Mouse (Mus musculus): Measurements from ENCODE around the gene Cntrob.

Cntrob gene

DNA sequence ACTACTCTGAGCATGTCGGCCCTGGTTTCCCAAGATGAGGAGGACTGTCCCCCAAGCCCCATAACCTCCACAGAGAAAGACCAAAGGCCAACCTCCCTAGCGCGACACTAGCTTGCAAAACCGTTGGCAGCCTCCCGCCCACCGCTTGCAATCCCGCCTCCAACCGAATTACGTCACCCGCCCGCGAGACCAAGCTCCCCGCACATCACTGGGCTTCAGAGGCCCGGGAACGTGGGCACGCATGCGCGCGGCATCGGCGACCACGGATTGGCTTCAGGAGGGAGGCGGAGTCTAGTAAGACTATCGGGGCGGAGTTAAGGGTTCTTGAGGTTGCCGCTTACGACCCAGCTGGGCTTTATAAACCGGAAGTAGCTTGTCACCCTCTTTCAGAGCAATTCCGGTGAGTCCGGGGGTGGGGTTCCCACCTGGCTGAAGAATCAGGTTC lies at the start of gene Cntrob, which contains the start of gene Trappc1:
Gene Cntrob (minus strand): TSS at position 109 of the 445 bp plus-strand sequence.
Gene Trappc1 (plus strand): TSS at position 314 of the 445 bp plus-strand sequence.
- DNase-seq (ENCODE audit: low read depth, low spot score), result peak; percentile 100

DNA sequence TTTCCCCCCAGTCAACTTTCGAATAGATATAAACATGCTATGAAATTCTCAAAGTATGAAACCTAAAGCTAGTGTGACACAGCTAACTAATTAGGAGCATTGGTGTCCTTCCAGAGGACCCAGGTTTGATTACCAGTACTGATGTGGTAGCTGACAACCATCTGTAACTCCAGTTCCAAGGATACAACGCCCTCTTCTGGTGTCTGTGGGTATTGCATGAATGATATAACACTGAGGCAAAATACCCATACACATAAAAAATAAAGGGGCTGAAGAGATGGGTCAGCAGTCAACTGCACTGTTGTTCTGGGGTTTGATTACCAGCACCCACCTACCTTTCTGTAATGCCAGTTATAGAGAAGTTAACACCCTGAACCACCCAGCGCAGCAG lies 49.2 kb upstream of the Cntrob start:
- DNase-seq (ENCODE audit: low read depth, low spot score), result peak; percentile 59

DNA sequence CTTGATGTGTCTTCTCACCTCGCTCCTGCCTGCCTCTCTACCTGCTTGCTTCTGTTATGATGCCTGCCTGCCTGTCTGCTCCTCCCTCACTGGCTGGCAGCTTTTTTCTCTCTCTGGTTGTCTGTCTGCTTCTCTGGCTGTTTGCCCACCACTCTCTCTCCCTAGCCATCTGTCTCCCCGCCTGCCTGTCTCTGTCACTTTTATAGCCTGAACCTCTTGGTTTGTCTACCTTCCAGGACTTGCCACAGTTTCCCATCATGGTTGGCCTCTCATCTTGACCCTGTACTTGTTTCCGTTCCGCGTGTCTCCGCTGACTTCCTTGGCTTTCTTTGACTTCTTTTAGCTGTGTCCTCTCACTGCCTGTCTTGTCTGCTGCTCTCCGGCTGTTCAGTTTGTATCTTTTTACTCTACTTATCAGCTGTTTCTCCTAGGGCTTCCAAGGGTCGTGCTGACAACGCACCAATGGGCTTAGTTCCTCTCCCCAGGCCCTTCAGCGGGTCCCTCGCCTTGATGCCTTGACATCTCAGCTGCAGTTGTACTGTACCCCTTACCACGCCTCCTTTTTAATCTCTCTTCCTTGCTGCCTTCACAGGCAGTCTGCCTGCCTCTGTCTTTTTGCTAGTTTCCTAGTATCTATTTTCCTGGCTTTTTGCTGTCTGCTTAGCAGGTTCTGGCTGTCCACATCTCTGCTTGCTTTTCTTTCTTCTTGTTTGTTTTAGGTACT lies 48.6 kb upstream of the Cntrob start:
- peak; percentile 52 for DNase-seq (ENCODE audit: low read depth, low spot score)

DNA sequence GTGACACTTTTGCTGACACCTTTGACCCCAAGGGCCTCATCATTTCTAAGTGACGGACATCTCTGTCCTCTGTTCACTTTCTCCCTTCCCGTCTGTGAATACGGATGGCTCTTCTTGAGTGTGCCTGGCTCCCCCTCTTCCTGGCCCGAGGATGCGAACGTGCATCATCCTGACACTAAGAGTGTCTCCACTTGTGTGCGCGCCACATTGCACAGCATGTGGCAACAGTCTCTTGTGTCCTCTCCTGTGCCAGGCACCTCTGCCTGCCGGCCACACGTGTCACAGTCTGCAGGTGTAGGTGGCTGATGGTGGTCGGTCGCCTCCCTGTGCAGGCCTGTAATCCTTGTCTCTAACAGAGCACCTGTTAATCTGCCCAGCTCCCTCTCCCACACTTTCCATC lies 48.0 kb upstream of the Cntrob start:
- DNase-seq (ENCODE audit: low read depth, low spot score), result peak; percentile 32

DNA sequence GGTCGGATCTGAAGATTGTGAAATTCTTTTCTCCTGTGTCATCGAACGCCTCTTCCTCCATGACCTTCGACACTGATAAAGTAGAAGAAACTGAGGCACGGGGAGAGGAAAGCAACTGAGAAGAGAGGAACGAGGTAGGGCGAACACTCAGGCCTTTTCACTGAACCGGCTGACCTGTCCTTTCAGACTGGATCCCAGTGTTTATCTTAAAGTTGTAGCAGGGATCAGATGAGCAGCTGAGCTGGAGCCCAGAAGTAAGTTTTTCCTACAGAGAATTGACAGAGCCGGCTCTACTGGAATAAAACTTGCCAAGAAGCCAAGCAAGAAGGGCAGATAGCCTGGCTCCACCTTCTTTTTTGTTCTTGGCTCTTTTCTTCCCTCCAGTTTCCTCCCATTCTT lies 47.2 kb upstream of the Cntrob start:
- DNase-seq (ENCODE audit: low read depth, low spot score), result no peak

DNA sequence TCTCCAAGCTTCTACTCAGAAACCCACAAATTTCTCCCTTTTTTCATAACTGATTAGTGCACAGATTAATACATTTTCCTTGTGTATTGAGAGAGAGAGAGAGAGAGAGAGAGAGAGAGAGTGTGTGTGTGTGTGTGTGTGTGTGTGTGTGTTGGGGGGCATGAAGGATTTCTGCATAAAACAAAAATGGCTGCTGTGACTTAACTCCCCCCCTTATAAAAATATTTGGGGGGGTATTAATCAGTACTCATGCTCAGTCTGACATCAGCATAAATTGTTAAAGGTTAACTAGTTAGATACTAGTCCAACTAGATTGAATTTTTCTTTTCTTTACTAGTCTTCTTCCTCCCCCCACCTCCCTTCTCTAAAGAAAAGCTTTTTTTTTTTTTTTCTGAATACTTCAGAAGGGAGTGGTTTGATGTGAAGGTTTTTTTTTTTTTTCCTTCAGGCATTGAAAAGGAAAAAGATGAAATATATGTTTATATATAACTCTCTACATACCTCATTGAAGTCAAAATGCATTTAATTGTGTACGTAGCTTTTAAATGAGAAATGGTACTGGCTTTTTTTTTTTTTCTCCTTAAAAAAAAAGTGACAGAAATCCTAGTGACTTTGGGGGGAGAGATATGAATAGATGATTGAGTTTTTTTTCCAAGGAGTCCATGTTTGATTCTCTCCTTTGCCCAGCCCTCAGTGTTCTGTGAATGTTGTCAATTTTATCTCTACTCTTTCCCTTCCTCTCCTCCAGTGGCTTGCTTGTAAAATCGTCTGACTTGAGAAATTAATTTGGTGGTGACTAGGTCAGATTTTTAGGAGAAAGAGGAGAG lies 46.6 kb upstream of the Cntrob start:
- DNase-seq (ENCODE audit: low read depth, low spot score), result no peak

DNA sequence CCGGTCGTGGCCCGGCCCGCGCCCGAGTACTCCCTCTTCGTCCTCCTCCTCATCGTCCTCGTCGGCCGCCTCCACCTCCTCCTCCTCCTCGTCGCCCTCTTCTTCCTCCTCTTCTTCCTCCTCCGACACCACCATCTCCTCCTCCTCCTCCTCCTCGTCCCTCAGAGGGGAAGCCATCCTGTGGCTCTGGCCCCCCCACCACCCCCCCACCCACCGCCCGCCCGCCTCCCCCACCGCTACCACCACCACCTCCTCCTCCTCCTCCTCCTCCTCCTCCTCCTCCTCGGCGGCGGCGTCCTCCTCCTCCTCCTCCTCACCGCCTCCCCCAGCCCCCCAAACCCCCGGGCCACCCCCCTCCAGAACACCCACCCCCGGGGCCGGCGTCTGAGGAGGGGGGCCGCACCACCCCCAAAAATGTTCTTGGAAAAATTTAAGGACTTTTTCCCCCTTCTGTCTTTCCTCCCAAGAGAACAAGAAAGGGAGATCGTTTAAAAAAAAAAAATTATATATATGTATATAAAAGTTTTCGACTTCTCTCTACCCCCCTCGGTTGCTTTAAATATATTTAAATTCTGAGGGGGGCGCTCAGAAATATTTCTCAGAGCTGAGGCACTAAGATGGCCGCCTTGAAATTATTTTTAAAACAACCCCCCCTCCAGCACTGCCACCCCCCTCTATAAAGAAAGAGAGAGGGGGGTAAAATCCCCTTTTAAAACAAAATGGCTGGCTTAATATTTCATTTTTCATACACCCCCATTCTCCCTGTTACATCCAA lies 45.8 kb upstream of the Cntrob start, which contains the start of gene Chd3:
Gene Chd3 (minus strand): TSS at position 192 of the 775 bp plus-strand sequence.
- peak; percentile 40 for DNase-seq (ENCODE audit: low read depth, low spot score)

DNA sequence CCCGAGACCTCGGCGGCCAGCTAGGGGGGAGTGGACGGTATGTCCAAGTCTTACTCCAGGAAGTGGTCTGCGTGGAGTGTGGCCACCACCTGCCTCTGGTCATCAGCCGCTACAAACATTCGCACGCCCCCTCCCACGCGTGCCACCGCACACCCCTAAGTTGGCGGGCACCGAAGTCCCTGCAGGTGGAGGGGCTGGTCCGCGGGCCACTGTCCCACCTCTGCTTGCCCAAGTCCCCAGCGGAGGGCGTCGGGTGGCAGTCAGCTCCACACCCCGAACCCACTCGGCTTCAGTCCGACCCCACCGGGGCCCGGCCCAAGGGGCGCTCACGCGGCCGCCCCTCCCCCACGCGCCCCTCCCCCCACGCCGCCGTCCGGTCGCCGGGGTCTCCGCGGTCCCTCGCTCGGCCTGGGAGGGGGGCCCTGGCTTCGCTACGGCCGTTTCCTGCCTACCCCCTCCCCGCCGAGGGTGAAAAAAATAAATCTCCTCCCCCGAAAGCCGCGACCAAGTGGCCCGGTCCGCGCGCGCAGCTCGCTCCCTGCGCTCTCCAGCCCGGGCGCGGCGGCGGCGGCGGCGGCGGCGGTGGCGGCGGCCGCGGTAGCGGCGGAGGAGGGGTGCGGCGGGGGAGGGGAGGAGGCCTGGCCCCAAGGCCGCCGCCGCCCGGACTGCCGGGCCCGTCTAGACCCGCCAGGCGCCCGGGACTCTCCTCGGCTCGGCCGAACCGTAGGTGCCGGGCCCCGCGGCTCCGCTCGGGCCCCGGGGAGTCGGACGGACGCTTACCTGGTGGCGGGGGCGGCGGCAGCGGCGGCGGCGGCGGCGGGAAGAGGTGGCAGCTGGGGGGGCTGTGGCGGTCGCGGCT lies 45.0 kb upstream of the Cntrob start:
- peak; percentile 63 for DNase-seq (ENCODE audit: low read depth, low spot score)

DNA sequence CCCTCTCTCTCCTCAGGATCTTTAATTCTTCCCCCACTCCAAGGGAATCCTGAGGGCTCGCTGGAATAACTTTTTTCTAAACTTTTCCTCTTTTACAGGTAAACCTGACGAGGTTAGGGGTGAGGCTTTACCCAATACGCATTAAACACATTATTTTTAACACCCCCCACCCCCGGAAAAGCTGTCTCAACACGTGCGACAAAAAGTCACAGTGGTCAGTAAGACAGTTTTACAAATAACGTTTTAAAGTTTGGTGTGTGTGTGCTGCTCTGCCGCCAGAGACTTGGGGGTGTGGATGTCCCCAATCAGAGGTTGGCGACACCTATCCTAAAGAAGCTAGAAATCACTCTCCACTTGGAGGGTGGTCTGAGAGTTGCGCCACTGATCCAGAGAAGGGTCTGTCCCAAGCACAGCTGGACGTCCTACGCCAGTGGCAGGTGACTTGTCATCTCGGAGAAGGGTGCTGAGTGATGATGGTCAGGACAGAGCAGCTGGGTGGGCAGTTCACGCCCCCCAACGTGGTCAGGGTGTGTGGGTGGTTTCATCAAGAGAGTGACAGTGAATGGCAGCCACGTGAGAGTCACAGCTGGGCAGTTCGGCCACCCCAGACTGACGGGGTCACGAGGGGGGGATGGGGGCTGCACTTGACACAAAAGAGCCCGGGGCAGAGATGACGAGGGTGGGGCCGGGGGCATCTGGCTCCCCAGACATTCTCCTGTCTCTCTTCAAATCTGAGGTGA lies 44.2 kb upstream of the Cntrob start:
- peak; percentile 48 for DNase-seq (ENCODE audit: low read depth, low spot score)

DNA sequence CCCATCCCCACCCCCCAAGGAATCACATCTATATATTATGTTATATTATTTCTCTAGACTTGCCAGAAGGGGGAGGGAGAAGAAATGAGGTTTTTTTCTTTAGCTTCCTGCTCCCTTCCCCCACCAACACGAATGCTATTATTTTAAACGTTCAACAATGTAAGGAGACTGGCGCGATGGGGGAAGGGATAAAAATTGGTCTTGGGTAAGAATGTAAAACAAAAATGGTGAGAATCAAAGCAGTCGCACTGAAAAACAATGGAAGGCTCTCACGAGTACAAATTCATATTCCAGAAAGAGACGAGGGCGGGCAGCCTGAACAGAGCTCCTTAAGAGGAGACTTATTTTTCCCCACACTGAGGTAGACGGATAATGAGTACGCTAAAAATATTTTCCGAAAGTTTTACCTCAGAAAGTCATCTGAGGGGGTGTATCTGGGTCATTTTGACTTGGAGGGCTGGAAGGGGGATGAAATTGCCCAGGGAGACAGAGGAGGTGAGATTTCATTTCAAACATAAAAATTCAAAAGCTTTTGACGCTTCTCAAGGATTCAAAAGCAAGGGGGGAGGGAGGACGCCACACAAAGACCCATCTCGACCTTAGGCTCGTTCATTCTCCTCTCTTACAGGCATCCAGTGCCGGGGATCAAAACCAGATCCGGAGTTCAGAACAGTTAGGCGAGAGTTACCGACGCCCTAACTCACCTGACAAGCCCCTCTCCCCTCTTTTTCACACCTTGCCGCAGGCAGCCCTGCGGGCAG lies 43.5 kb upstream of the Cntrob start:
- peak; percentile 74 for DNase-seq (ENCODE audit: low read depth, low spot score)

DNA sequence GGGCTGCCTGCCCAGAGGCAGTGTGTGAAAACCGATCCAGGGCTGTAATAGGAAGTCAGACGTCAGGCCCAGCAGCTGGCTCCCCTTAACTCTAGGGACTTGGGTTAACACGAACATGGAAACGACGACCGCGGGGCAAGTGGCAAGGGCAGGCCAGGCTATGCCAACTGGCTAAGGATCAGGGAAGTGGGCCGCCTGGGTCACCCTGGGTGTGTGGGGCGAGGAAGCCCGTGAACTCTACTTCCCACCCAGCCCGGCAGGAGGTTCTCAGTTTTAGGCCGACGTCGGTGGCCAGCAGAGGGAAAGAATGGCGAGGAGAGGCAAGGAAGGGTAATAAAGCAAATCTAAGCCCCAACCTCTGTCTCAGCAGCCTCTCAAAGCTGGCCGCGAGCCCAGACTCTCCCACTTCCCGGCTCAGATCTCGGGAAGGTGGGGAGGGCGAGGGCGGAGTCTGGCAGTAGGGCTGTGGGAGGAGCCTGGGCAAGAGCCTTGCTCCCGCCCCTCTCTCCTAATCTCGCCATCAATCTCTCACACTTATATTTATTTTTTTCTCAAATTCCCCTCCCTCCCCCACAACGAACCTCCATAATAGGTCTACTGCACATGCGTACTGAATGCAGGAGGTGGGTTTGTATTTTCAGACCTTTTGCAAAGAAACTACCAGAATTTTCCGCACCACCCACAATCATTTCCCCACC lies 42.7 kb upstream of the Cntrob start:
- peak; percentile 98 for DNase-seq (ENCODE audit: low read depth, low spot score)

DNA sequence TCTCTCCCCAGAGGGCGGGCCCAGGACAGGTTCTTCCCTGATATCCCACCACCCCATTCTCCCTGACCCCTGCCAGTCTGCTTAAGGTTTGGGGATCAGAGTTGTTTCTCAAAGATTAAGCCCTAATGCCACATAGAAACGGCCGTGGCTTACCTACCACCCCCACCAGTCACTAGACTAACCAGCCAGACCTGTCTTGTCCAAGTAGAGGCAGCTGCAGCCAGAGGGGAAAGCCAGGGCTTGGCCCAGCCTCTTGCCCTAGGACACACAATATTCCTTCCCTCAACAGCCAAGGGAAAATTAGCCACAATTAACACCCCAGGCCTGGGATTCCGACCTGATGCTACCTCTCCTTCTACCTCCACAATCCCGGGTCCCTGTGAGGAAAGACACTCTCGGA lies 42.1 kb upstream of the Cntrob start:
- DNase-seq (ENCODE audit: low read depth, low spot score), result peak; percentile 38

DNA sequence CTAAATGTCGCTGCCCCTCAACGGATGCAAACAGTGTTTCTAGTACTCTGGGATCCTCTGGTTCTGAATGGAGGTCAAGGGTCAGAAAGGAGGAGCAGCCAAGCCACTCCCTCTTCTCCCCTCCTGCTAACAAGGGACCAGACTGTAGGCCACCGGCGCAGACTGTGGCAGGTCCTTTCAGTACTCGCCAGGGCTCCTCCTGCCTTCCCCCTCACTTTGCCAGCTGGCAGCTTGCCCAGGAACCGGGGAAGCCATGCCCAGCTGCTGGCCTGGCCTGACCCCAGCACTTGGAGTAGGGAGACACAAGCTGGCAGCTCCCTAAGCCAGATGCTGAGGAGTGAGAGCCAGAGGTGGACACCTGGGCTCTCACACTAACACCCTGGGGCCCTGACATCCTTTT lies 41.3 kb upstream of the Cntrob start:
- DNase-seq (ENCODE audit: low read depth, low spot score), result no peak

DNA sequence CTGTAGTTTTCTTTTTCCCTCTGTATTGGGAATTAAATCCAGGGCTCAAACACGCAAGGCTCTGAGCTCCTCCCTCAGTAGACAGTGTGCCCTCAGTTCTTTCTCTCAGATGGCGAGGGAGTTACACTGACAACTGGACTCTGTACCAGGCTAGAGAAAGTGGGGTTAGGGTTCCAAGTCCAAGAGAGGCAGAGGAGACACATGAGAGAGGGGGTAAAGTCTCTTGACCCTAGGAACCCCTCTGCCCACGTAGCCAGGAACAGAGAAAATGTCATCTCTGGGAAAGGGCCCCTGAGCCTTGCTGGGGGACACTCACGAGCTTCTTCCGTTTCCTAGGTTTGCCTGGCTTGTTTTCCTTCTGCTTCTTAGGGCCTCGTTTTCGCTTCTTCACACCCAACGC lies 40.8 kb upstream of the Cntrob start:
- DNase-seq (ENCODE audit: low read depth, low spot score), result no peak

DNA sequence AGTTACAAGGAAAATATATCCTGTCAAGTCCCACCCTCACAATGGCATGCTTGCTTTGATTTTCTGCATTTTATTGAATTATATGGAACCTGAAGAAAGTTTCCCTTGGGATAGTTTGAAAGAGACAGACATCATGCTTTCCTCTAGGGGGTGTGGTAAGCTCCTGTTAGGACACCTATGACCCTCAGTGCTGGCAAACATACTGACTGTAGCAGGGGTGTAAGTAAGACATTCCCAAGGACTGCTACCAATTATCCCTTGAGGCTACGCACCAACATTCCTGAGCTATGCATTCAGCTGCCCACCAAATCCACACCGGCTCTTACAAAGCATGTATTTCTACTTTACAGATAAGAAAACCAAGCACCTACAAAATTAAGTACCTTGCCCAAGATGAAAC lies 38.9 kb upstream of the Cntrob start:
- no peak for DNase-seq (ENCODE audit: low read depth, low spot score)

DNA sequence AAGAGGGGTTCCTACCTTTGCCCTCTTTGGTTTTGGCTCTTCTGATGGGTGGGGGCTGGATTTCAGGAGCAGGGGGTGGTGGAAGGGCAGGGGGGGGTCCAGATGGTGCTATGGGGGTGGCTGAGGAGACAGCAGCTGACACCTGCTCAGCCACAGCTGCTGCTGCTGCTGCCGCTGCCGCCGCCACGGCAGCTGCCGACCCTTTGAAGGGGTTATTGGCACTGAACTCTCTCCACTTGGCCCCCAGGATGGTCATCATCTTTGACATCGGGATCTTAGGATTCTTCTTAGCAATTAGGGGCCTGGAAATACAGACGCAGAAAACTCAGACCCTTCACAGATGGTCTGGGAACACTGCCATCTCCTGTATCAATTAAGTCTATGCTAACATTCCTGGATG lies 38.4 kb upstream of the Cntrob start:
- no peak for DNase-seq (ENCODE audit: low read depth, low spot score)

DNA sequence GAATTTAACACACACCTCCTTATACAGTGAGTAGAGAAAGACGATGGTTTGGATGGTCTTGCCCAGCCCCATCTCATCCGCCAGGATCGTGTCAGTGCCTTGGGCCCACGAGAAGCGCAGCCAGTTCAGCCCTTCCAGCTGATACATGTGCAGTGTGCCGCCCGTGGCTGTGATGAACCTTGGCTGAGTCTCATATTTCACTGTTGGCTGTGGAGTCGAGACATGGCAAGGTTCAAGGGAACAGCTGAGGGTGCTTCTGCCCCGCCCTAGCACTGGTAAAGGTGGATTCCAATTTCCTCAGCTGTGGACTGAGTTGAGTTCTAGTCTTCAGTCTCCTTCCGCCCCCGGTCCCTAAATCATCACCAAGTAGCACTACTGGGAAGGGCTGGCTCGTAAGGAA lies 34.1 kb upstream of the Cntrob start:
- DNase-seq (ENCODE audit: low read depth, low spot score), result no peak

DNA sequence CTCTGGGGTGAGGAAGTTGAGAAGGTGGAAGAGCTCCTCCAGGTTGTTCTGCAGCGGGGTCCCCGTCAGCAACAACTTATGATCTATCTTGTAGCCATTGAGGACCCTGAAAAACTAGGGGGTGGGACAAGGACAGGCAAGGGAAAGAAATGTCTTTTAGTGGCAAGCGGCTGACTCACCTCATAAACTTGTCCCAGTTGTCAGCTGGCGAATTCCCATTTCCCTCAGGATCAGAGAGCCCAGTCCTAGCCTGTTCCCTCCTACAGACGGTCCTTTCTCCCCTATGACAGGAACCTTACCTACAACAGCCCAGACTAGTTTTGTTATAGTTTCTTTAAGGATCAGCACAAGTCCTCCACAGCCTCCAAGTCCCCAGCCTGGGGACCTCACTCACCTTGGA lies 33.0 kb upstream of the Cntrob start:
- DNase-seq (ENCODE audit: low read depth, low spot score), result no peak

DNA sequence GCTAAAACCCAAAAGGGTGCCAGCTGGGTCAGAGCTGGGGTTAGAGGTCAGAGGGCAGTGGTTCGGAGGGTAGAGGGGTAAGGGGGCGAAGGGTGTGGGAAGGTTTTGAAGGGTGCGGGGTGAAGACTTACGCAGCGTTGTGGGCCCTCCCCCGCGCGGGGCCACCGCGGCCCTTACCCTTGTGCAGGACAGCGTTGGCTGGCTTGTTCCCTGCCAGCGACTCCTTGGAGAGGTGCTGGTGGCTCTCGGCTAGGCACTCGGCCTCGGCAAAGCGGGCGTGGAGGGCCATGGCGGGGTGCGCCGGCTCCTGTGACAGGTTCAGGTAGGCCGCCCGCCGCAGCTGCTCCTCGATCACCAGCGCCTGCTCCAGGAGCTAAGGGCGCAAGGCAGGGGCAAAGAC lies 22.9 kb upstream of the Cntrob start:
- no peak for DNase-seq (ENCODE audit: low read depth, low spot score)

Measured in CD4-positive helper T cell, adult 2 months (primary cell).